ENCODE assay signal across 7 mouse cellular contexts in genomic region chr5:20881915-20882800, GRCm38 (mm10). TPM values are rescaled to one million over a fixed set of nuclear protein-coding genes. Genes with fewer than 3 reads are reported as not detected.
DNase-seq lines count a peak whose midpoint lies in the region; ATAC-seq lines count a peak whose summit lies in the region.

Phtf2 (minus strand) TSS chr5:20882124.
Tmem60 (plus strand) TSS chr5:20882191.

- peak; percentile 100 for DNase-seq in adrenal gland, postnatal 14 days
- peak; percentile 99 for DNase-seq in embryonic facial prominence, embryonic 11.5 days (ENCODE audit: low spot score)
- DNase-seq in kidney, adult 11 months = peak; percentile 99
- DNase-seq in limb, embryonic 10.5 days (ENCODE audit: low spot score) = peak; percentile 98
- peak; percentile 100 for DNase-seq in spleen, adult 12 weeks (ENCODE audit: low spot score)

- peak within 1 kb of the TSS; percentile 92 for H3K27ac ChIP-seq in embryonic facial prominence, embryonic 11.5 days (replicated peaks; ENCODE audit: low read depth, low read length)
- H3K27ac ChIP-seq in limb, embryonic 10.5 days = peak within 1 kb of the TSS; percentile 97
- peak within 1 kb of the TSS; percentile 97 for H3K27ac ChIP-seq in midbrain, embryonic 13.5 days

- H3K36me3 ChIP-seq in embryonic facial prominence, embryonic 11.5 days (replicated peaks; ENCODE audit: control insufficient read depth, insufficient read depth, low read depth, low read length) = no peaks in the 10 kb centered on the region
- H3K36me3 ChIP-seq in limb, embryonic 10.5 days = peaks cover 15% of the 10 kb centered on the region
- H3K36me3 ChIP-seq in midbrain, embryonic 13.5 days = peaks cover 12% of the 10 kb centered on the region

- under 1% methylated on average over 68 of the region's 94 CpGs for WGBS in embryonic facial prominence, embryonic 11.5 days
- under 1% methylated on average over 81 of the region's 94 CpGs for WGBS in limb, embryonic 10.5 days
- WGBS in midbrain, embryonic 13.5 days = under 1% methylated on average over 83 of the region's 94 CpGs

- peak within 1 kb of the TSS; percentile 58 for H3K4me2 ChIP-seq in embryonic facial prominence, embryonic 11.5 days (ENCODE audit: low read depth, low read length)
- peak within 1 kb of the TSS; percentile 82 for H3K4me2 ChIP-seq in midbrain, embryonic 13.5 days (replicated peaks)

- ATAC-seq in embryonic facial prominence, embryonic 11.5 days (replicated peaks; ENCODE audit: insufficient number of reproducible peaks, low FRiP score, low TSS enrichment, low read depth) = peak; percentile 99
- ATAC-seq in granulocyte monocyte progenitor cell, adult 5-6 weeks (replicated peaks; ENCODE audit: poor library complexity, severe bottlenecking) = peak; percentile 86
- peak; percentile 99 for ATAC-seq in midbrain, embryonic 13.5 days

- H3K4me3 ChIP-seq in embryonic facial prominence, embryonic 11.5 days (ENCODE audit: low read depth, low read length) = peak within 1 kb of the TSS; percentile 86
- H3K4me3 ChIP-seq in limb, embryonic 10.5 days = peak within 1 kb of the TSS; percentile 88
- peak within 1 kb of the TSS; percentile 85 for H3K4me3 ChIP-seq in midbrain, embryonic 13.5 days (replicated peaks)

- no peaks in the 10 kb centered on the region for H3K9me3 ChIP-seq in embryonic facial prominence, embryonic 11.5 days (replicated peaks; ENCODE audit: control insufficient read depth, low read length)
- no peaks in the 10 kb centered on the region for H3K9me3 ChIP-seq in limb, embryonic 10.5 days (replicated peaks)
- no peaks in the 10 kb centered on the region for H3K9me3 ChIP-seq in midbrain, embryonic 13.5 days

- H3K9ac ChIP-seq in embryonic facial prominence, embryonic 11.5 days (replicated peaks; ENCODE audit: low read length) = peak within 1 kb of the TSS; percentile 86
- peak within 1 kb of the TSS; percentile 80 for H3K9ac ChIP-seq in midbrain, embryonic 13.5 days (replicated peaks)

- H3K27me3 ChIP-seq in embryonic facial prominence, embryonic 11.5 days (ENCODE audit: control insufficient read depth, insufficient read depth, low read length) = no peaks in the 10 kb centered on the region
- H3K27me3 ChIP-seq in limb, embryonic 10.5 days (ENCODE audit: low read depth, poor library complexity, severe bottlenecking) = no peaks in the 10 kb centered on the region
- H3K27me3 ChIP-seq in midbrain, embryonic 13.5 days = no peaks in the 10 kb centered on the region

- H3K4me1 ChIP-seq in embryonic facial prominence, embryonic 11.5 days (ENCODE audit: control insufficient read depth, insufficient read depth, low read length) = no peaks in the 10 kb centered on the region
- peaks cover 16% of the 10 kb centered on the region for H3K4me1 ChIP-seq in limb, embryonic 10.5 days
- H3K4me1 ChIP-seq in midbrain, embryonic 13.5 days (replicated peaks) = peaks cover 24% of the 10 kb centered on the region

RNA-seq across cellular contexts. Expression of gene Phtf2, which starts in this region (rescaled TPM):
- 12.5 and 13.8 TPM in 2 replicates for total RNA-seq in adrenal gland, postnatal 14 days (2021)
- polyA plus RNA-seq in embryonic facial prominence, embryonic 11.5 days (2014; fragmentation: Nextera tagmentation; extraction: Ambion mirVana) = 19.9 and 21.0 TPM in 2 replicates
- total RNA-seq in granulocyte monocyte progenitor cell, adult 5-6 weeks (2014; fragmentation: Nextera tagmentation) = 11.2 and 17.7 TPM in 2 replicates
- 12.3 and 12.6 TPM in 2 replicates for total RNA-seq in granulocyte monocyte progenitor cell, adult 5-6 weeks (2017)
- 20.0 and 20.2 TPM in 2 replicates for polyA plus RNA-seq in limb, embryonic 10.5 days (2016; fragmentation: Nextera tagmentation; extraction: Ambion mirVana)
- polyA plus RNA-seq in midbrain, embryonic 13.5 days (2015; fragmentation: Nextera tagmentation; extraction: Ambion mirVana) = 23.2 and 23.3 TPM in 2 replicates

RNA-seq across cellular contexts. Expression of gene Tmem60, which starts in this region (rescaled TPM):
- 22.7 and 23.0 TPM in 2 replicates for total RNA-seq in adrenal gland, postnatal 14 days (2021)
- polyA plus RNA-seq in embryonic facial prominence, embryonic 11.5 days (2014; fragmentation: Nextera tagmentation; extraction: Ambion mirVana) = 53.6 and 62.2 TPM in 2 replicates
- 25.9 and 39.1 TPM in 2 replicates for total RNA-seq in granulocyte monocyte progenitor cell, adult 5-6 weeks (2014; fragmentation: Nextera tagmentation)
- total RNA-seq in granulocyte monocyte progenitor cell, adult 5-6 weeks (2017) = 13.6 and 18.0 TPM in 2 replicates
- polyA plus RNA-seq in limb, embryonic 10.5 days (2016; fragmentation: Nextera tagmentation; extraction: Ambion mirVana) = 45.2 and 49.9 TPM in 2 replicates
- polyA plus RNA-seq in midbrain, embryonic 13.5 days (2015; fragmentation: Nextera tagmentation; extraction: Ambion mirVana) = 68.9 and 71.4 TPM in 2 replicates

Comparison
In these comparisons a context has a peak if more than half of its experiments do, and no peak if none do; other contexts are left out.
1. Peak in every context shown above with its lines: DNase-seq, ATAC-seq, H3K4me3 ChIP-seq and H3K27ac ChIP-seq.